Mouse (Mus musculus) E14TG2a.4 (cell line): Measurements from ENCODE around the gene Cacng1.

Experiments
- CTCF ChIP-seq: conservative IDR thresholded peaks from 2 replicates; pipeline ENCODE4 v1.5.1; 2014; ENCODE audit warnings: low read length
- POU5F1 ChIP-seq: IDR thresholded peaks from 2 replicates; pipeline ENCODE4 v1.6.1; 2014; ENCODE audit warnings: low read length, borderline replicate concordance

DNA sequence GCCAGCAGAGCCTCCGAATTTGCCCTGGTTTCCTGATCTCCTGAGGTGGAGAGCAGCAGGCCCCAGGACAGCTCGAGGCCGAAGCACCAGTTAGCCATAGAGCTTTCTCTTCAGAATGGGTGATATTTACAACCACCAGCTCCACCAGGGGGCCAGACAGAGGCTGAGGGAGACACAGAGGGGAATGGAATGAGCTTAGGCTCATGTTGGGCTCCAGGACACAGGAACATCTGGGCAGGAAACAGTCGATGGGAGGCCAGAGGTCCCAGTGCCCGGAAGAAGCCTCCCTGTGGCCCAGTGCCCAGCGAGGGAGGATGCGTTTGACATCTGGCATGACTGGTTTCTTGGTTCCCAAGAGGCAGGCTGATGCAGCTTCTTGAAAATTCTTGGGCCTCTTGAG is 17.8 kb upstream of the Cacng1 start:
- no peak for TF ChIP-seq CTCF
- no peak for TF ChIP-seq POU5F1
